Mouse (Mus musculus) thymus, adult 2 months (tissue): ENCODE results near the gene Mmel1. TPM values are rescaled to one million over a fixed set of nuclear protein-coding genes. Genes with fewer than 3 reads are reported as not detected.

Source experiments
- DNase-seq: peaks from one replicate; pipeline ENCODE4 v3.0.0; 2021
- H3K27ac ChIP-seq: fragments of 200-500 bp; 2 replicates; pipeline ENCODE4 v1.5.1; 2012; ENCODE audit warnings: low read length, control low read depth; ENCODE audit not compliant: control insufficient read depth, insufficient read depth
- H3K27me3 ChIP-seq: fragments of 200-500 bp; 2 replicates; pipeline ENCODE4 v1.6.1; 2012; ENCODE audit warnings: mild to moderate bottlenecking, low read length, moderate library complexity, mixed read lengths; ENCODE audit not compliant: control insufficient read depth, insufficient read depth
- H3K36me3 ChIP-seq: fragments of 200-500 bp; 2 replicates; pipeline ENCODE4 v1.6.1; 2012; ENCODE audit warnings: mild to moderate bottlenecking, low read length, moderate library complexity; ENCODE audit not compliant: control insufficient read depth, insufficient read depth
- H3K4me1 ChIP-seq: fragments of 200-500 bp; replicated peaks from 2 replicates; pipeline ENCODE4 v1.6.1; 2012; ENCODE audit warnings: low read length; ENCODE audit not compliant: control insufficient read depth, insufficient read depth
- H3K4me3 ChIP-seq: fragments of 200-500 bp; 2 replicates; pipeline ENCODE4 v1.5.1; 2012; ENCODE audit warnings: mild to moderate bottlenecking, low read length, control low read depth, moderate library complexity; ENCODE audit not compliant: control insufficient read depth, insufficient read depth
- CTCF ChIP-seq: fragments of 200-500 bp; IDR thresholded peaks from 2 replicates; pipeline ENCODE4 v1.5.1; 2012; ENCODE audit warnings: mild to moderate bottlenecking, control low read depth, low read length, moderate library complexity, borderline replicate concordance; ENCODE audit not compliant: control insufficient read depth, poor library complexity, insufficient read depth; ENCODE audit errors: extremely low read depth
- POLR2A ChIP-seq: fragments of 200-500 bp; IDR thresholded peaks from 2 replicates; pipeline ENCODE4 v1.6.1; 2012; ENCODE audit warnings: mild to moderate bottlenecking, low read length, control low read depth, moderate library complexity; ENCODE audit not compliant: control insufficient read depth, poor library complexity, insufficient read depth; ENCODE audit errors: extremely low read depth
- WGBS: fragments of 180-500 bp; shearing (Covaris S2); methylation state at CpG from one replicate; pipeline ENCODE4 v1.1.7; 2018; 5-methylcytosine and 5-hydroxymethylcytosine counted together
- polyA plus RNA-seq: library from polyadenylated mRNA; depleted of rRNA; stranded (reverse); fragments of >200 nt; gene quantifications from 2 replicates; pipeline ENCODE4 v1.2.3, GENCODE M21; 2012

Gene Mmel1
- polyA plus RNA-seq, 1 experiment = 0.23 TPM

DNA sequence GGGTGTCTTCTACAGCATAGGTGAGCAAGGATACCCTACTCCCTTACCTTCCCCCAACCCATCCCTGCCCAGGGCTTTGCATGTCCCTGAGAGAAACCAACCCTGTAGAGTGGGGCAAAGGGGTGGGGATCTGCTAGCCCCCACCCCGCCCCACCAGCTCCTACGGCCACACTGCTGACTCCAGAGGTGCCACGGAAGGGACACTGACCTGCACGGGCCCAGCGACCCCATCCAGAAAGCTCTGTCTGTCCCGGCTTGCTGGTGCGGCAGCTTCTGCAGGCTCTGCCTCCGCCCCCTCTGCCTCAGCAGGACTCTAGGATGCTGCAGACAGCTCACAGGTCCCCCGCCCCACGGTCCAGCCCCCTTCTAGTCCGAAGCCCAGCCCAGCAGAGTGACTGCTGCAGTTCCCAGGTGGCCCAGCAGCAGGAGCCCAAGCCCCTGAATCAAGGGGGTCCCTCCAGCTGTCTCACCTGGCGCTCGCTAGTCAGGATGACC is 2.4 kb downstream of the Mmel1 start:
- no peak for DNase-seq
- no peak for TF ChIP-seq POLR2A
- no peak for TF ChIP-seq CTCF
- WGBS = 46% methylated on average over 13 of the region's 13 CpGs

DNA sequence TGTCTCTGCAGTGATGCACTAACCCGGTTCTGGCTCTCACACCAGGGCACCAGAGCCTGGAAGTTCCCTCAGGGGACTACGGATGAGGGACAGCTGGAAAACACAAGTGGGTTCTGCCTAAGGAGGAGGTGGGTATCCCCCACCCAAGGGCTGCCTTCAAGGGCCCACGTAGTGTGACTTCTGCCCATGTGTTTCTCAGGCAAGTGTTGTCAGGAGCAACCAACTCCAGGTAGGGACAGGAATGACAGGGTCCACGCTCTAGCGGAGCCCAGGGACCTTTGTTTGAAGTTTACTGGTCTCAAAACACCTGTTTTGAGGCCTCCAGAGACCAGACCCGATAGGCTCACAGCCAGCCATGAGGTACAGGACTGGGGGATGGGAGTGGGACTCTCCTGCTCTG is 3.8 kb downstream of the Mmel1 start:
- no peak for DNase-seq
- no peak for TF ChIP-seq CTCF
- TF ChIP-seq POLR2A = no peak
- Histone ChIP-seq H3K4me3 (no peak overlapping the region), H3K27me3 (no peaks in the 10 kb centered on the region), H3K4me1 (peaks cover 1% of the 10 kb centered on the region; the same call in 1 of the 2 replicates), H3K36me3 (no peaks in the 10 kb centered on the region), H3K27ac (no peak overlapping the region)
- 90% methylated on average over 6 of the region's 6 CpGs for WGBS

More for the DNA sequence above, 2.4 kb downstream of the Mmel1 start:
- H3K27ac ChIP-seq = no peak overlapping the region
- H3K4me3 ChIP-seq = no peak overlapping the region
- H3K4me1 ChIP-seq = no peaks in the 10 kb centered on the region
- H3K36me3 ChIP-seq = no peaks in the 10 kb centered on the region
- no peaks in the 10 kb centered on the region for H3K27me3 ChIP-seq

DNA sequence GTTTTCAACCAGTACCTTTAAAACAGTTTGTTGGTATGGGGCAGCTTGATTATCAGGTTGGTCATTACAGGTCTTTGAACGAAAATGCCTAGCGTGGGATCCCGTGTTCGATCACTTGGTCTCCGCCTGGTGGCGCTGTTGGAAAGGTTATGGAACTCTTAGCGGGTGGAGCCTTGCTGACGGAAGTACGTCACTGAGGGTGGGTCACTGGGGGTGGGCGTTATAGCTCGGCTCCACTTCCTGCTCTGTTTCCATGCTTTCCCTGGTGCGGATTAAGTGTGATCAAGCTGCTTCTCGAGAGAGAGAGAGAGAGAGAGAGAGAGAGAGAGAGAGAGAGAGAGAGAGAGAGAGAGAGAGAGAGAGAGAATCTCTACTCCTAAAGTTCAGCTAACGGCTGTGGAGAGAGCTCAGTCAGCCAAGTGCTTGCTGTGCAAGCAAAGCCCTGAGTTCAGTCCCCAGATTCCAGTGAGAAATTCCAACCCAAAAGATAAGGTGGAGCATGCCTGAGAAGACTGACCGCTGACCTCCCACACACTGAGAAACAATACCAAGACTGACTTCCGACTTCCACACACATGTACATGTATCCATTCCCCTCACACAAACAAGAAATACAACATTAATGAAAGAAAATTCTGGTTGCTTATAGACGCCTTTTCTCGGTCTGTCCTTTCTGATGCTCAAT is 8.6 kb downstream of the Mmel1 start:
- WGBS = 11% methylated on average over 18 of the region's 18 CpGs
- H3K36me3 ChIP-seq = no peaks in the 10 kb centered on the region
- H3K4me1 ChIP-seq = peaks cover 2% of the 10 kb centered on the region; the same call in 1 of the 2 replicates
- DNase-seq = peak; percentile 90
- no peaks in the 10 kb centered on the region for H3K27me3 ChIP-seq
- TF ChIP-seq POLR2A (no peak), CTCF (peak; percentile 83; the same call in 1 of the 2 replicates)
- no peak overlapping the region; the same call in 1 of the 2 replicates for H3K27ac ChIP-seq
- peak overlapping the region; percentile 35 for H3K4me3 ChIP-seq

DNA sequence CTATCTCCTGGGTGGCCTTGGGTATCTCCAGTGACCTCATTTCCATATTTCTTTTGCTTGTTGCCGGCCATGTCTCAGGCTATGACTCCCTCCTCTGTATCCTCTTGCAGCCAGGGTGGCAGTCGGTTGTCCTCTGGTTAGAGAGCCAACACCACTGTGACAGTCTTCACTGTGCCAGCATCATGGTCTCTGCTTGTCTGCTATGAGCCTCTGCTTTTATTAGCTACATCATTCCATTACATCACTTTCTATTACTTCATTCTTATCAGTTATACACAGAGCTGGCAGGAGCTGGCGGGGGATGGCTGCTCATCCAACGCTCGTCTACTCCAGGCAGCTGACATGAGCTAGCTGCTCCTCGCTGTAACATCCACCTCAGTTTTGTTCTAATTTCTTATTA is 11.3 kb downstream of the Mmel1 start:
- no peak for DNase-seq
- peaks cover 2% of the 10 kb centered on the region; the same call in 1 of the 2 replicates for H3K4me1 ChIP-seq
- no peak overlapping the region for H3K27ac ChIP-seq
- no peaks in the 10 kb centered on the region for H3K36me3 ChIP-seq
- WGBS = 85% methylated on average over 6 of the region's 6 CpGs
- H3K4me3 ChIP-seq = no peak overlapping the region
- TF ChIP-seq POLR2A (no peak), CTCF (no peak)
- H3K27me3 ChIP-seq = no peaks in the 10 kb centered on the region

DNA sequence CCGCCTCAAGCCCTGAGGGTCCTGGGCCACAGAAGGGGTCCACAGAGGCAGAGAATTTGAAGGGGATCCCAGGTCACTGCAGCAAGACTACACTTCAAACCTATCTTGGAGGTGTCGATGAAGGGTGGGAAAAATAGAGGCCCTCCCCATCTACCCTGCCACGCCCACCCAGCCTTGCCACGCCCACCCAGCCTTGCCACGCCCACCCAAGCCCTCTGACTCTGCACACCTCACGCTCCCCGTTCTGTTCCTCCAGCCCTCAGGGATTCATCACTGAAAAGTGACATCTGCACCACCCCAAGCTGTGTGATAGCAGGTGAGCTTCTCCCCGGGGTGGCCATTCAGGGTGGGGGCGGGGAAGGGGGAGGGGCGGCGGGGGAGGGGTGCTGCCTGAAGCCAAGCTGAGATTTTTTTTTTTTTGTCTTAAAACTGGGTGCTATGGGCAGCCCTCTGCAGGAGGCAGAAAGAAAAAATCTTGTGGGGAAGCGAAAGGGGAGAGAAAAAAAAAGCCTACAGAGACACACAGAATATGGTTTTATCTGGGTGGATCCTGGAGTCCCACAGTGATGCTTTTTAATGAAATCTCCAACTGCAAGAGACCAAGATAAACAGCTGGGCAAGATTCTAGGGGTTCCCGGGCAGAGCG is 12.8 kb downstream of the Mmel1 start:
- TF ChIP-seq POLR2A (no peak), CTCF (no peak)
- H3K27ac ChIP-seq = no peak overlapping the region
- 34% methylated on average over 14 of the region's 14 CpGs for WGBS
- H3K4me1 ChIP-seq = peaks cover 2% of the 10 kb centered on the region; the same call in 1 of the 2 replicates
- H3K4me3 ChIP-seq = no peak overlapping the region
- no peak for DNase-seq
- no peaks in the 10 kb centered on the region for H3K36me3 ChIP-seq
- H3K27me3 ChIP-seq = no peaks in the 10 kb centered on the region

DNA sequence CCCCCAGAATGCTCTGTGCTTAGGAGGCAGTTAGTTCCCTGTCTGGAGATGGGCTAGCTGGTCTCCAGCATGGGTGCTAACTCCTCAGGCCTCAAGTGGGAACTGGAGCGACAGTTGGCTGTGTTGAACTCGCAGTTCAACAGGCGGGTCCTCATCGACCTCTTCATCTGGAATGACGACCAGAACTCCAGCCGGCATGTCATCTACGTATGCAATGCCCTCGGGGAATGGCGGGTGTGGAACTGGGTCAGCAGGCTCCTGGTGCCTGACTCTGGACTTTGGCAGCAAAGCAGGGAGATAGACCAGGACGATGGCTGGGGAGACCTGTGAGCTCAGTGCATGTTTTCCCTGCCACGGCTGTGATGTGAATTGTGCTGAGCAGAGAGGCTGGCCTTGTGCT is 16.0 kb downstream of the Mmel1 start:
- TF ChIP-seq CTCF (no peak), POLR2A (no peak)
- 92% methylated on average over 11 of the region's 11 CpGs for WGBS
- Histone ChIP-seq H3K4me3 (no peak overlapping the region), H3K27ac (no peak overlapping the region), H3K36me3 (no peaks in the 10 kb centered on the region), H3K27me3 (no peaks in the 10 kb centered on the region), H3K4me1 (no peaks in the 10 kb centered on the region)
- DNase-seq = no peak
